Mouse (Mus musculus) myocyte (in vitro differentiated cells): Measurements from ENCODE around the gene Fam228b. TPM values are rescaled to one million over a fixed set of nuclear protein-coding genes. Genes with fewer than 3 reads are reported as not detected.
"Not testable (repeated sequence)": the region's sequence is repeated elsewhere in the genome, so short reads cannot be mapped to it uniquely, and the experiment has no call there.

Experiments used
- H3K27me3 ChIP-seq: one replicate; pipeline ENCODE4 v1.6.1; 2011; ENCODE audit not compliant: control insufficient read depth, insufficient read depth, insufficient read length
- H3K36me3 ChIP-seq: one replicate; pipeline ENCODE4 v1.6.1; 2011; ENCODE audit not compliant: control insufficient read depth, insufficient read depth
- H3K4me2 ChIP-seq: one replicate; pipeline ENCODE4 v1.6.1; 2011; ENCODE audit warnings: low read depth, control low read depth
- H3K4me3 ChIP-seq: one replicate; pipeline ENCODE4 v1.5.1; 2011; ENCODE audit warnings: mild to moderate bottlenecking, control low read depth, moderate library complexity
- H3K79me2 ChIP-seq: one replicate; pipeline ENCODE4 v1.6.1; 2011; ENCODE audit not compliant: control insufficient read depth, insufficient read depth
- H3ac ChIP-seq: one replicate; pipeline ENCODE4 v1.6.1; 2011; ENCODE audit not compliant: control insufficient read depth, insufficient read length
- CEBPB ChIP-seq: IDR thresholded peaks from 2 replicates; pipeline ENCODE4 v1.6.1; 2011; ENCODE audit warnings: mild to moderate bottlenecking, moderate library complexity; ENCODE audit not compliant: poor library complexity, insufficient read depth, severe bottlenecking
- E2F4 ChIP-seq: IDR thresholded peaks from one replicate; pipeline ENCODE4 v1.6.1; 2011; ENCODE audit warnings: mild to moderate bottlenecking, control low read depth, moderate library complexity; ENCODE audit not compliant: insufficient read depth
- MAX ChIP-seq: IDR thresholded peaks from one replicate; pipeline ENCODE4 v1.6.1; 2011; ENCODE audit warnings: low read depth, mild to moderate bottlenecking, control low read depth
- MYOD1 ChIP-seq, 3 experiments: IDR thresholded peaks; one replicate each; pipeline ENCODE4 v1.6.1; 2011; ENCODE audit warnings: control low read depth in 2 of 3, low read depth in 2 of 3, mild to moderate bottlenecking in 2 of 3, moderate library complexity in 1 of 3; ENCODE audit not compliant: insufficient read length in 2 of 3, control insufficient read depth in 1 of 3
- MYOG ChIP-seq, 3 experiments: IDR thresholded peaks; one replicate each; pipeline ENCODE4 v1.6.1; 2011; ENCODE audit warnings: control low read depth in 2 of 3, low read depth in 2 of 3, mild to moderate bottlenecking in 2 of 3; ENCODE audit not compliant: insufficient read length in 2 of 3, control insufficient read depth in 1 of 3, insufficient read depth in 1 of 3
- POLR2A ChIP-seq: IDR thresholded peaks from one replicate; pipeline ENCODE4 v1.6.1; 2011; ENCODE audit warnings: low read depth, mild to moderate bottlenecking, control low read depth, moderate library complexity; ENCODE audit not compliant: insufficient read length
- POLR2AphosphoS2 ChIP-seq: IDR thresholded peaks from one replicate; pipeline ENCODE4 v1.6.1; 2011; ENCODE audit warnings: low read depth, control low read depth; ENCODE audit not compliant: insufficient read length
- REST ChIP-seq: IDR thresholded peaks from one replicate; pipeline ENCODE4 v1.6.1; 2011; ENCODE audit warnings: mild to moderate bottlenecking, control low read depth, moderate library complexity; ENCODE audit not compliant: insufficient read depth, insufficient read length
- SRF ChIP-seq: IDR thresholded peaks from one replicate; pipeline ENCODE4 v1.6.1; 2011; ENCODE audit warnings: low read depth; ENCODE audit not compliant: control insufficient read depth, insufficient read length
- TCF12 ChIP-seq: IDR thresholded peaks from one replicate; pipeline ENCODE4 v1.6.1; 2011; ENCODE audit warnings: mild to moderate bottlenecking, control low read depth; ENCODE audit not compliant: poor library complexity, insufficient read depth, severe bottlenecking
- TCF3 ChIP-seq: IDR thresholded peaks from one replicate; pipeline ENCODE4 v1.6.1; 2011; ENCODE audit warnings: low read depth, control low read depth; ENCODE audit not compliant: insufficient read length
- USF1 ChIP-seq: IDR thresholded peaks from one replicate; pipeline ENCODE4 v1.6.1; 2011; ENCODE audit warnings: low read depth, mild to moderate bottlenecking, control low read depth, moderate library complexity
- polyA plus RNA-seq: library from polyadenylated mRNA; unstranded; fragments of >200 nt; fragmentation: generic; extraction: Trizol; gene quantifications from one replicate; pipeline ENCODE4 v1.2.1, GENCODE M21; 2012; ENCODE audit warnings: missing spikeins

Gene Fam228b
- polyA plus RNA-seq, 1 experiment = 0.07 TPM

GRCm38 (mm10) chr12:4706175-4706574 lies 62.9 kb downstream of the Fam228b start:
- H3K36me3 ChIP-seq = no peaks in the 10 kb centered on the region
- H3K79me2 ChIP-seq = no peaks in the 10 kb centered on the region
- TF ChIP-seq MYOG (IDR thresholded peaks at IDR 0.05; ENCODE audit: control insufficient read depth in 1 of 3, insufficient read depth in 1 of 3, insufficient read length in 2 of 3, low read depth in 2 of 3) (no peak), POLR2AphosphoS2 (no peak), POLR2A (no peak), USF1 (no peak)
- H3ac ChIP-seq = no peak overlapping the region
- no peaks in the 10 kb centered on the region for H3K27me3 ChIP-seq
- no peak overlapping the region for H3K4me3 ChIP-seq
- no peak overlapping the region for H3K4me2 ChIP-seq

GRCm38 (mm10) chr12:4705626-4706025 lies 63.4 kb downstream of the Fam228b start:
- not testable (repeated sequence) for H3K27me3 ChIP-seq, H3K4me3 ChIP-seq, H3K4me2 ChIP-seq, H3K79me2 ChIP-seq, H3K36me3 ChIP-seq, H3ac ChIP-seq

- H3K36me3 ChIP-seq = peaks cover 5% of the 10 kb centered on the region
- H3K79me2 ChIP-seq = no peaks in the 10 kb centered on the region
- no peak overlapping the region for H3ac ChIP-seq
- H3K27me3 ChIP-seq = no peaks in the 10 kb centered on the region
- no peak for TF ChIP-seq SRF
- no peak for TF ChIP-seq MAX
- no peak for TF ChIP-seq POLR2A
- TF ChIP-seq TCF3 = no peak
- TF ChIP-seq E2F4 = no peak
- no peak for TF ChIP-seq MYOG (IDR thresholded peaks at IDR 0.05; ENCODE audit: control insufficient read depth in 1 of 3, insufficient read depth in 1 of 3, insufficient read length in 2 of 3, low read depth in 2 of 3)
- no peak for TF ChIP-seq USF1
- TF ChIP-seq POLR2AphosphoS2 = no peak
- TF ChIP-seq MYOD1 (IDR thresholded peaks at IDR 0.05; ENCODE audit: control insufficient read depth in 1 of 3, insufficient read length in 2 of 3, low read depth in 2 of 3) = no peak
- TF ChIP-seq REST = no peak
- no peak for TF ChIP-seq CEBPB
- no peak for TF ChIP-seq TCF12
- no peak overlapping the region for H3K4me3 ChIP-seq
- no peak overlapping the region for H3K4me2 ChIP-seq
These were observed 74.5 kb downstream of the Fam228b start for GRCm38 (mm10) chr12:4694534-4694933.

GRCm38 (mm10) chr12:4691193-4691592 lies 77.9 kb downstream of the Fam228b start:
- Histone ChIP-seq H3K4me3 (no peak overlapping the region), H3K36me3 (no peaks in the 10 kb centered on the region), H3ac (no peak overlapping the region), H3K79me2 (no peaks in the 10 kb centered on the region), H3K4me2 (no peak overlapping the region), H3K27me3 (no peaks in the 10 kb centered on the region)
- TF ChIP-seq REST (no peak), MYOD1 (IDR thresholded peaks at IDR 0.05; ENCODE audit: control insufficient read depth in 1 of 3, insufficient read length in 2 of 3, low read depth in 2 of 3) (no peak), E2F4 (no peak)

Other genes with a start within 250 kb of the Fam228b start
- gene Itsn2, start 176.6 kb downstream of the Fam228b start, polyA plus RNA-seq = 8.4 TPM
- gene Gm3625, start 176.3 kb downstream of the Fam228b start, polyA plus RNA-seq = not detected
- gene Fam228a, start 30.8 kb downstream of the Fam228b start, polyA plus RNA-seq = not detected
- 0.02 TPM for gene Pfn4, start 245 bp downstream of the Fam228b start, polyA plus RNA-seq
- 100.0 TPM for gene Sf3b6, start 48.3 kb upstream of the Fam228b start, polyA plus RNA-seq
- gene Fkbp1b, start 72.3 kb upstream of the Fam228b start, polyA plus RNA-seq = 7.3 TPM
- 8.3 TPM for gene Wdcp, start 74.0 kb upstream of the Fam228b start, polyA plus RNA-seq
- 0.07 TPM for gene Mfsd2b, start 105.1 kb upstream of the Fam228b start, polyA plus RNA-seq
- gene Ubxn2a, start 138.4 kb upstream of the Fam228b start, polyA plus RNA-seq = 4.9 TPM
- gene Atad2b, start 148.1 kb upstream of the Fam228b start, polyA plus RNA-seq = 3.7 TPM